Mouse (Mus musculus): ENCODE data around the gene Snx9.

The Snx9 gene

GRCm38 (mm10) chr17:5843641-5843990 lies 2.5 kb downstream of the Snx9 start:
- H3K9me3 ChIP-seq (ENCODE audit: low read length) = no peaks in the 10 kb centered on the region
- H3K36me3 ChIP-seq (ENCODE audit: insufficient read depth, low read length) = peaks cover 42% of the 10 kb centered on the region
- H3K27me3 ChIP-seq (ENCODE audit: insufficient read depth, low read length) = no peaks in the 10 kb centered on the region
- no peak for TF ChIP-seq CTCF (conservative IDR thresholded peaks at IDR 0.05; ENCODE audit: low read length)
- TF ChIP-seq POU5F1 (IDR thresholded peaks at IDR 0.05; ENCODE audit: borderline replicate concordance, low read length) = no peak
- no peak for TF ChIP-seq NANOG (IDR thresholded peaks at IDR 0.05; ENCODE audit: borderline replicate concordance, low read length)
- peaks cover 63% of the 10 kb centered on the region for H3K4me1 ChIP-seq (replicated peaks; ENCODE audit: low read depth, low read length)
- H3K4me3 ChIP-seq (replicated peaks; ENCODE audit: low read length) = no peak overlapping the region

GRCm38 (mm10) chr17:5845376-5845775 lies 4.2 kb downstream of the Snx9 start:
- no peak overlapping the region for H3K4me3 ChIP-seq (replicated peaks; ENCODE audit: low read length)
- peaks cover 71% of the 10 kb centered on the region for H3K4me1 ChIP-seq (replicated peaks; ENCODE audit: low read depth, low read length)
- TF ChIP-seq CTCF (conservative IDR thresholded peaks at IDR 0.05; ENCODE audit: low read length) = no peak
- no peak for TF ChIP-seq POU5F1 (IDR thresholded peaks at IDR 0.05; ENCODE audit: borderline replicate concordance, low read length)
- TF ChIP-seq NANOG (IDR thresholded peaks at IDR 0.05; ENCODE audit: borderline replicate concordance, low read length) = no peak
- H3K27me3 ChIP-seq (ENCODE audit: insufficient read depth, low read length) = no peaks in the 10 kb centered on the region
- H3K36me3 ChIP-seq (ENCODE audit: insufficient read depth, low read length) = peaks cover 42% of the 10 kb centered on the region
- H3K9me3 ChIP-seq (ENCODE audit: low read length) = no peaks in the 10 kb centered on the region

- H3K36me3 ChIP-seq (ENCODE audit: insufficient read depth, low read length) = peaks cover 42% of the 10 kb centered on the region
- peaks cover 68% of the 10 kb centered on the region for H3K4me1 ChIP-seq (replicated peaks; ENCODE audit: low read depth, low read length)
- no peak overlapping the region for H3K4me3 ChIP-seq (replicated peaks; ENCODE audit: low read length)
- TF ChIP-seq CTCF (conservative IDR thresholded peaks at IDR 0.05; ENCODE audit: low read length) = no peak
- H3K9me3 ChIP-seq (ENCODE audit: low read length) = no peaks in the 10 kb centered on the region
- no peaks in the 10 kb centered on the region for H3K27me3 ChIP-seq (ENCODE audit: insufficient read depth, low read length)
Observed at GRCm38 (mm10) chr17:5846101-5846500, 5.0 kb downstream of the Snx9 start.

- no peak for TF ChIP-seq CTCF (conservative IDR thresholded peaks at IDR 0.05; ENCODE audit: low read length)
- no peak for TF ChIP-seq POU5F1 (IDR thresholded peaks at IDR 0.05; ENCODE audit: borderline replicate concordance, low read length)
- no peak for TF ChIP-seq NANOG (IDR thresholded peaks at IDR 0.05; ENCODE audit: borderline replicate concordance, low read length)
- H3K4me1 ChIP-seq (replicated peaks; ENCODE audit: low read depth, low read length) = peaks cover 54% of the 10 kb centered on the region
- H3K9me3 ChIP-seq (ENCODE audit: low read length) = no peaks in the 10 kb centered on the region
- H3K4me3 ChIP-seq (replicated peaks; ENCODE audit: low read length) = peak overlapping the region; percentile 73
- H3K27me3 ChIP-seq (ENCODE audit: insufficient read depth, low read length) = peaks cover 4% of the 10 kb centered on the region; the same call in 1 of the 2 replicates
- peaks cover 28% of the 10 kb centered on the region for H3K36me3 ChIP-seq (ENCODE audit: insufficient read depth, low read length)
Observed at GRCm38 (mm10) chr17:5848706-5849415, 7.7 kb downstream of the Snx9 start.

GRCm38 (mm10) chr17:5849421-5849910 lies 8.3 kb downstream of the Snx9 start:
- peak overlapping the region; percentile 73 for H3K4me3 ChIP-seq (replicated peaks; ENCODE audit: low read length)
- H3K36me3 ChIP-seq (ENCODE audit: insufficient read depth, low read length) = peaks cover 22% of the 10 kb centered on the region
- peaks cover 4% of the 10 kb centered on the region; the same call in 1 of the 2 replicates for H3K27me3 ChIP-seq (ENCODE audit: insufficient read depth, low read length)
- H3K9me3 ChIP-seq (ENCODE audit: low read length) = no peaks in the 10 kb centered on the region
- TF ChIP-seq POU5F1 (IDR thresholded peaks at IDR 0.05; ENCODE audit: borderline replicate concordance, low read length) = no peak
- no peak for TF ChIP-seq CTCF (conservative IDR thresholded peaks at IDR 0.05; ENCODE audit: low read length)
- no peak for TF ChIP-seq NANOG (IDR thresholded peaks at IDR 0.05; ENCODE audit: borderline replicate concordance, low read length)
- H3K4me1 ChIP-seq (replicated peaks; ENCODE audit: low read depth, low read length) = peaks cover 60% of the 10 kb centered on the region

GRCm38 (mm10) chr17:5850031-5850430 lies 8.9 kb downstream of the Snx9 start:
- H3K4me1 ChIP-seq (replicated peaks; ENCODE audit: low read depth, low read length) = peaks cover 58% of the 10 kb centered on the region
- TF ChIP-seq CTCF (conservative IDR thresholded peaks at IDR 0.05; ENCODE audit: low read length) (no peak), NANOG (IDR thresholded peaks at IDR 0.05; ENCODE audit: borderline replicate concordance, low read length) (no peak), POU5F1 (IDR thresholded peaks at IDR 0.05; ENCODE audit: borderline replicate concordance, low read length) (no peak)
- peaks cover 17% of the 10 kb centered on the region for H3K36me3 ChIP-seq (ENCODE audit: insufficient read depth, low read length)
- no peaks in the 10 kb centered on the region for H3K9me3 ChIP-seq (ENCODE audit: low read length)
- peaks cover 4% of the 10 kb centered on the region; the same call in 1 of the 2 replicates for H3K27me3 ChIP-seq (ENCODE audit: insufficient read depth, low read length)
- H3K4me3 ChIP-seq (replicated peaks; ENCODE audit: low read length) = peak overlapping the region; percentile 73

- Histone ChIP-seq H3K36me3 (ENCODE audit: insufficient read depth, low read length) (peaks cover 12% of the 10 kb centered on the region), H3K9me3 (ENCODE audit: low read length) (no peaks in the 10 kb centered on the region)
- TF ChIP-seq POU5F1 (IDR thresholded peaks at IDR 0.05; ENCODE audit: borderline replicate concordance, low read length) = no peak
- TF ChIP-seq CTCF (conservative IDR thresholded peaks at IDR 0.05; ENCODE audit: low read length) = no peak
- no peak for TF ChIP-seq NANOG (IDR thresholded peaks at IDR 0.05; ENCODE audit: borderline replicate concordance, low read length)
Observed at GRCm38 (mm10) chr17:5850476-5850875, 9.3 kb downstream of the Snx9 start.

GRCm38 (mm10) chr17:5853936-5854335 lies 12.8 kb downstream of the Snx9 start:
- Histone ChIP-seq H3K27me3 (ENCODE audit: insufficient read depth, low read length) (peaks cover 4% of the 10 kb centered on the region; the same call in 1 of the 2 replicates), H3K4me3 (replicated peaks; ENCODE audit: low read length) (peak overlapping the region; percentile 23; the same call in 1 of the 2 replicates), H3K4me1 (replicated peaks; ENCODE audit: low read depth, low read length) (peaks cover 39% of the 10 kb centered on the region), H3K36me3 (ENCODE audit: insufficient read depth, low read length) (no peaks in the 10 kb centered on the region), H3K9me3 (ENCODE audit: low read length) (no peaks in the 10 kb centered on the region)
- TF ChIP-seq CTCF (conservative IDR thresholded peaks at IDR 0.05; ENCODE audit: low read length) (no peak), NANOG (IDR thresholded peaks at IDR 0.05; ENCODE audit: borderline replicate concordance, low read length) (no peak), POU5F1 (IDR thresholded peaks at IDR 0.05; ENCODE audit: borderline replicate concordance, low read length) (no peak)

More at GRCm38 (mm10) chr17:5850476-5850875, 9.3 kb downstream of the Snx9 start:
- no peak overlapping the region for H3K4me3 ChIP-seq (replicated peaks; ENCODE audit: low read length)
- peaks cover 4% of the 10 kb centered on the region; the same call in 1 of the 2 replicates for H3K27me3 ChIP-seq (ENCODE audit: insufficient read depth, low read length)
- H3K4me1 ChIP-seq (replicated peaks; ENCODE audit: low read depth, low read length) = peaks cover 53% of the 10 kb centered on the region

All from E14TG2a.4 (cell line).